Mouse (Mus musculus): ENCODE measurements at regions not wholly inside any gene's neighbourhood (a gene's known extent, or its start where the extent isn't known, plus 50 kb on each side); places are given as distances from the start of the nearest gene placed in this dataset.

DNA sequence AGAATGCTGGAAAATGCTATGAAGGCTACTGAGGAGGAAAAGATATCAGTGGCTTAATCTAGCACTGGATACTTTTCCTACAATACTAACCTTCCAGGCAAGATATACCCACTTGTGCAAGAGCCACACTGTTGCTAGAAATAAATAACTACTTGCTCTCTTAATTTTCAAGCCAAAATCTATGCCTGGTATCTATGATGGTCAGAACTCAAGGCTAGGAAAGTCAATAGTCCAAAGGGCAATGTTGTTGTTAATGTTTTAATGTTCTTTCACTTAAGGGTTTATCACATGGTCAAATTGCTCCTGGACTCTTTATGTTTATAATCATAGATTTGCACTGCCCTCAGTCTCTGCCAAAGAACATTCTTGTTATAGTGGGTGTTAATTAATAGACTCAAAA, 533.5 kb downstream of the Kcnj2 start:
- no peak for TF ChIP-seq POLR2A (IDR thresholded peaks at IDR 0.05; ENCODE audit: control insufficient read depth in 1 of 2, insufficient read depth in 1 of 2, low read depth in 1 of 2, low read length in 2 of 2, poor library complexity in 1 of 2)
- no peak for TF ChIP-seq EP300 (IDR thresholded peaks at IDR 0.05; ENCODE audit: low read depth in 1 of 2, low read length in 2 of 2)
- TF ChIP-seq UBTF (IDR thresholded peaks at IDR 0.05; ENCODE audit: borderline replicate concordance, insufficient read depth, low read depth, low read length) = no peak
- TF ChIP-seq ZMIZ1 (IDR thresholded peaks at IDR 0.05; ENCODE audit: low read depth, low read length) = no peak
